Mouse (Mus musculus): ENCODE data around the gene 4930568D16Rik. TPM values are rescaled to one million over a fixed set of nuclear protein-coding genes. Genes with fewer than 3 reads are reported as not detected.

4930568D16Rik gene
- total and polyA plus RNA-seq, 3 experiments = not detected

- Histone ChIP-seq H3K36me3 (replicated peaks in 1 of 2; ENCODE audit: control insufficient read depth in 1 of 2, insufficient read depth in 1 of 2, low read length in 1 of 2) (no peaks in the 10 kb centered on the region), H3K4me3 (replicated peaks in 1 of 3; ENCODE audit: low read depth in 2 of 3, low read length in 2 of 3, poor library complexity in 1 of 3) (no peak overlapping the region), H3K79me2 (replicated peaks; ENCODE audit: control insufficient read depth, extremely low read depth, insufficient read depth, poor library complexity, severe bottlenecking) (no peaks in the 10 kb centered on the region), H3K9ac (ENCODE audit: insufficient read depth, low read depth) (no peak overlapping the region), H3K4me2 (ENCODE audit: insufficient read depth, low read depth, poor library complexity, severe bottlenecking) (no peak overlapping the region), H3K27me3 (replicated peaks) (no peaks in the 10 kb centered on the region), H3K4me1 (ENCODE audit: control insufficient read depth in 1 of 2, insufficient read depth in 2 of 2) (peaks cover 3 to 13% of the 10 kb centered on the region in 2 experiments; a peak in 3 of 4 replicates), H3K27ac (ENCODE audit: insufficient read depth, low read depth) (no peak overlapping the region), H3K9me3 (replicated peaks; ENCODE audit: low read length) (no peaks in the 10 kb centered on the region)
- no peak for DNase-seq (ENCODE audit: extremely low read depth)
- TF ChIP-seq MEF2A (IDR thresholded peaks at IDR 0.05; ENCODE audit: borderline replicate concordance, low read depth, low read length) = no peak
- TF ChIP-seq TBP (conservative IDR thresholded peaks at IDR 0.05; ENCODE audit: low read depth, low read length) = no peak
- no peak for TF ChIP-seq USF1 (IDR thresholded peaks at IDR 0.05; ENCODE audit: low read depth, low read length)
- no peak for TF ChIP-seq MAX (IDR thresholded peaks at IDR 0.05; ENCODE audit: low read length)
- no peak for TF ChIP-seq BHLHE40 (IDR thresholded peaks at IDR 0.05; ENCODE audit: low read depth, low read length)
- TF ChIP-seq USF2 (conservative IDR thresholded peaks at IDR 0.05; ENCODE audit: low read depth, low read length) = no peak
- no peak for TF ChIP-seq E2F4 (IDR thresholded peaks at IDR 0.05; ENCODE audit: insufficient replicate concordance, low read depth, low read length)
- no peak for TF ChIP-seq ZC3H11A (IDR thresholded peaks at IDR 0.05; ENCODE audit: low read depth, low read length)
- no peak for TF ChIP-seq SIN3A (IDR thresholded peaks at IDR 0.05; ENCODE audit: low read length)
- in situ Hi-C loops (cut with MboI; ENCODE audit: low pct_ligation_motif_present, low pct_unique_long_range_greater_than_20kb, low sequenced_read_pairs) (no loop called here), dilution Hi-C loops (cut with MboI; ENCODE audit: extremely low pct_ligation_motif_present, extremely low pct_unique_long_range_greater_than_20kb, low sequenced_read_pairs) (no loop called here)
Measured at GRCm38 (mm10) chr2:35342605-35343004, 24.9 kb downstream of the 4930568D16Rik start.

DNA sequence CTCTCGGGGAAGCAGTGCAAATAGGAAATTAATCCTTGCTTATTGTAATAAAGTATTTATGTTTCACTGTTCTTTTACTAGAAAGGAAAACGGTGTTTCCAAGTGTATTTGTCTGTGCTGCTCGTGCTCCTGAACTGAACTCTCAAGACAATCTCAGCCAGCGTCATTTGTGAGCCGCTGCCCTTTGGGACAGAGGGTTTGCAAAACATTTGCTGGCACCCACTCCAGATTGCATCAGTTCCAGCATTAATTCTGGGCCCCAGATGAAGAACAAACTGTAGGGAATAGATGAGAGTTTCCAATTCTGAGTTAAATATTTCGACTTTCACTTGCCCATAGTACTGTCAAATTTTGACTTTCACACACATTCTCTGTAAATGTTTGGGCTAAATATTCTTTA is 28.8 kb downstream of the 4930568D16Rik start:
- Histone ChIP-seq H3K27me3 (replicated peaks) (peaks cover 12% of the 10 kb centered on the region), H3K4me3 (replicated peaks in 1 of 3; ENCODE audit: low read depth in 2 of 3, low read length in 2 of 3, poor library complexity in 1 of 3) (no peak overlapping the region), H3K4me2 (ENCODE audit: insufficient read depth, low read depth, poor library complexity, severe bottlenecking) (no peak overlapping the region), H3K4me1 (ENCODE audit: control insufficient read depth in 1 of 2, insufficient read depth in 2 of 2) (peaks cover 7 to 21% of the 10 kb centered on the region in 2 experiments), H3K9me3 (replicated peaks; ENCODE audit: low read length) (no peaks in the 10 kb centered on the region), H3K27ac (ENCODE audit: insufficient read depth, low read depth) (no peak overlapping the region), H3K9ac (ENCODE audit: insufficient read depth, low read depth) (no peak overlapping the region), H3K79me2 (replicated peaks; ENCODE audit: control insufficient read depth, extremely low read depth, insufficient read depth, poor library complexity, severe bottlenecking) (no peaks in the 10 kb centered on the region), H3K36me3 (replicated peaks in 1 of 2; ENCODE audit: control insufficient read depth in 1 of 2, insufficient read depth in 1 of 2, low read length in 1 of 2) (no peaks in the 10 kb centered on the region)
- TF ChIP-seq ETS1 (conservative IDR thresholded peaks at IDR 0.05; ENCODE audit: low read depth, low read length) (no peak), ZMIZ1 (IDR thresholded peaks at IDR 0.05; ENCODE audit: low read depth, low read length) (no peak), ZKSCAN1 (IDR thresholded peaks at IDR 0.05; ENCODE audit: borderline replicate concordance, low read depth, low read length) (no peak), RAD21 (IDR thresholded peaks at IDR 0.05; ENCODE audit: low read depth, low read length) (no peak), MEF2A (IDR thresholded peaks at IDR 0.05; ENCODE audit: borderline replicate concordance, low read depth, low read length) (no peak), MAZ (IDR thresholded peaks at IDR 0.05; ENCODE audit: low read depth, low read length) (no peak), ZC3H11A (IDR thresholded peaks at IDR 0.05; ENCODE audit: low read depth, low read length) (no peak)
- in situ Hi-C loops (cut with MboI; ENCODE audit: low pct_ligation_motif_present, low pct_unique_long_range_greater_than_20kb, low sequenced_read_pairs) = loop anchor here (5.0 kb wide), 1 partner anchor 41 kb away; no protein-coding TSS in a partner anchor
- DNase-seq (ENCODE audit: extremely low read depth) = no peak
- dilution Hi-C loops (cut with MboI; ENCODE audit: extremely low pct_ligation_motif_present, extremely low pct_unique_long_range_greater_than_20kb, low sequenced_read_pairs) = no loop called here

Measured in CH12.LX (cell line).